Mouse (Mus musculus) skeletal muscle tissue, postnatal 0 days (tissue): Measurements from ENCODE around the gene Olfr64. TPM values are rescaled to one million over a fixed set of nuclear protein-coding genes. Genes with fewer than 3 reads are reported as not detected.

Experiments used
- polyA plus RNA-seq: library from polyadenylated mRNA; unstranded; fragments of >200 nt; fragmentation: Nextera tagmentation; extraction: Ambion mirVana; gene quantifications from 2 replicates; pipeline ENCODE4 v1.2.1, GENCODE M21; 2015

Gene Olfr64
- polyA plus RNA-seq = not detected in 2 replicates

DNA sequence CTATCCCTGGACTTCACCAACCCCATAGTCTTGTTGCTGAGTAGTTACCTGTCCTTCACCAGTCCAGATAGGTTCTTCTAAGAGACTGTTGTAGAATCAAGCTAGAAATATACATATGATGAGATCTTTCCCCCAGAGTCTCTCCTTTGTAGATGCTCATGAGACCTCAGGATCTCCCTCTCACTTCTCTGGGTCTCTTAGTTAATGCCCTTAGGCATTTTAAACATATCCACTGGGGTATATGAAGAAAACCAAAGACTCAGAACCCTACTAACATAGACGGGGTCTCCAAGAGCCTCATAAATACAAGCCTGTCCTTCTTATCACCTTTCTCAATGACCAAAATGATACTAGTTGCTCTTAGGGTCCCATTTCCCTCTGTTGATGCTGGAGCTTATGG lies at the start of gene Olfr64:
Gene Olfr64 (minus strand): TSS at position 101 of the 400 bp plus-strand sequence.

GRCm38 (mm10) chr7:103934264-103934663 lies 40.0 kb upstream of the Olfr64 start, which contains the start of gene Olfr632:
Olfr632 (plus strand) TSS chr7:103934347.

DNA sequence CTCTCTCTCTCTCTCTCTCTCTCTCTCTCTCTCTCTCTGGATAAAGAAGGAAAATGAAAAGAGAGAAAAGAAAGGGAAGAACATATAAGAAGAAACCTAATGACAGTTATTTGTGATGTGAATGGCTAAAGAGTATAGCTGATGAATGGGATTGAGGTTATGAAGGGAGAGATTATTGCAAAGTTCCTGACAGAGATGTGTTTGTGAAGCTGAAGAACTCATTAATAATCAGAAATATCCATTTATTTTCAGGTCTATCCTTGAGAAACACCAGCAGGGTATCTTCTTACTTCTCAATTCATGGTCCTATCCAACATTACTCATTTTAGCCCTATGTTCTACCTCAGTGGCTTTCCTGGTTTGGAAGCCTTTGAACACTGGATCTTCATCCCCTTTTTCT lies 34.2 kb upstream of the Olfr64 start, which contains the start of gene Olfr631:
Gene Olfr631 (plus strand): TSS at position 301 of the 400 bp plus-strand sequence.

DNA sequence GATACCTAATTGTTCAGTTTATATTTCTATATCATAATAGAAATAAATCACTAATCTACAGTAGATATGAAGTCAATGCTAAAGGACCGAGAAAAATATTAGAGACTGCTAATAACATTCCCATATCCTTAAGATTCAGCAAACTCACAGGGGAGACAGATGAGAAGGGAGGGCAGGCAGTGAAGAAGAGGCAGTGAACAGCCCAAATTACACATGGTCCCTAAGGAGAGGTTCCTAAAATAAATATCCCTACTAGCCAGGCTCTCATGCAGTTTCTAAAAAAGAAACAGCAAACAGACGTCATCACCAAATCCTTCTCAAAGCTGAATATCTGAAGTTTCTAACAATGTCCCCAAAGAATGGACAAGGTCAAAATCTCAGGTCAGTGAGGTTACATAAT lies 8.9 kb upstream of the Olfr64 start, which contains the start of gene Olfr65:
Gene Olfr65 (plus strand): TSS at position 301 of the 400 bp plus-strand sequence.

GRCm38 (mm10) chr7:103886152-103886551 lies 8.1 kb downstream of the Olfr64 start, which contains the start of gene Olfr66:
Olfr66 (minus strand) TSS chr7:103886252.

DNA sequence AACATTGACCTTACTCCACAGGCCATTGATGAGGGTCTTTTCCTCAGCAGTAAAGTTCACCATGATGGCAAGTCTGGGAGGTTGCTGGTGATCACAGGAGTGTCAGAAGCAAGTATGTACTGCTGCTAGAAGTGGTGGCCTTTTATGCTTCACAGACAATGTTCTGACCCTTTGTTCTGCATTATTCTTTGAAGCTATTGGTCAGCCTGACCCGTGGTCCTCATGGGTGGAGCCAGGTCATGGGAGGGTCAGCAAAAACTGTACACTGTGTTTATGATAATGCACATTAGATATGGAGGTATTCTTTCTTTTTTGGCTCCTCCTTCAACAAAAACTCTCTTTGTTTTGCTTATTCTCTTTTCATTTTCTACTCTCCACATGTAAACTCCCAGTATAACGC lies 41.2 kb downstream of the Olfr64 start, which contains the start of gene Hbb-y:
Gene Hbb-y (minus strand): TSS at position 127 of the 400 bp plus-strand sequence.

GRCm38 (mm10) chr7:103843034-103843433 lies 51.3 kb downstream of the Olfr64 start, which contains the start of gene Hbb-bh1:
Hbb-bh1 (minus strand) TSS chr7:103843164.

DNA sequence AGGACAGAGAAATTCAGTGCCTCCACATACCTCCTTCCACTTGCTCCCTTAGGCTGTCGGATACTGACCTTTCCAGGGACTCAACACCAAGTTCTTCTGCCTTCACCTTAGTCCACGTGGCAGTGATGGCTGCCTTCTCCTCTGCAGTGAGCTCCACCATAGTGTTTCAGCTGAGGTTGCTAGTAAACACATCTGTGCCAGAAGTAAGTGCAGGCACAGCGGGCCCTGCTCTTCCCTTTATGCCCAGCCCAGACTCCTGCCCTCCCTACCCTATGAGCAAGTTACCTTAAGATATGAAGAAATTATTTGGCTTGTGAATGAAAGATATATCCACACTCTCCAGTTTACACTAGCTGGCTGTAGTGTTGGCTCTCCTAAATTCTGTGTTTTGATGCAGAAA lies 54.0 kb downstream of the Olfr64 start, which contains the start of gene Hbb-bh2:
Gene Hbb-bh2 (minus strand): TSS at position 253 of the 400 bp plus-strand sequence.

Other genes starting within 250 kb of the Olfr64 start
- gene Olfr623, start 230.8 kb downstream of the Olfr64 start, polyA plus RNA-seq = not detected in 2 replicates
- gene Olfr624, start 223.3 kb downstream of the Olfr64 start, polyA plus RNA-seq = 0.03 and 0.06 TPM in 2 replicates
- gene Olfr625-ps1, start 211.8 kb downstream of the Olfr64 start, polyA plus RNA-seq = not detected in 2 replicates
- not detected in 2 replicates for gene Olfr243, start 179.8 kb downstream of the Olfr64 start, polyA plus RNA-seq
- not detected in 2 replicates for gene Olfr628, start 164.1 kb downstream of the Olfr64 start, polyA plus RNA-seq
- gene Olfr629, start 149.5 kb downstream of the Olfr64 start, polyA plus RNA-seq = not detected in 2 replicates
- not detected in 2 replicates for gene Olfr630, start 137.2 kb downstream of the Olfr64 start, polyA plus RNA-seq
- gene Olfr69, start 122.9 kb downstream of the Olfr64 start, polyA plus RNA-seq = not detected in 2 replicates
- gene Olfr68, start 114.8 kb downstream of the Olfr64 start, polyA plus RNA-seq = not detected in 2 replicates
- not detected in 2 replicates for gene Olfr67, start 102.7 kb downstream of the Olfr64 start, polyA plus RNA-seq
- gene Hbb-bt, start 80.5 kb downstream of the Olfr64 start, polyA plus RNA-seq = 421 and 497 TPM in 2 replicates
- gene Hbb-bs, start 66.4 kb downstream of the Olfr64 start, polyA plus RNA-seq = 1,956 and 2,204 TPM in 2 replicates
- gene Hbb-bh2, start 54.0 kb downstream of the Olfr64 start, polyA plus RNA-seq = not detected in 2 replicates
- gene Hbb-bh1, start 51.3 kb downstream of the Olfr64 start, polyA plus RNA-seq = not detected in 2 replicates
- not detected in 2 replicates for gene Hbb-y, start 41.3 kb downstream of the Olfr64 start, polyA plus RNA-seq
- not detected in 2 replicates for gene Olfr66, start 8.2 kb downstream of the Olfr64 start, polyA plus RNA-seq
- not detected in 2 replicates for gene Olfr65, start 9.0 kb upstream of the Olfr64 start, polyA plus RNA-seq
- not detected in 2 replicates for gene Olfr631, start 34.3 kb upstream of the Olfr64 start, polyA plus RNA-seq
- gene Olfr632, start 39.9 kb upstream of the Olfr64 start, polyA plus RNA-seq = not detected in 2 replicates
- not detected in 2 replicates for gene Olfr633, start 50.0 kb upstream of the Olfr64 start, polyA plus RNA-seq
- not detected in 2 replicates for gene Olfr635, start 76.7 kb upstream of the Olfr64 start, polyA plus RNA-seq
- gene Olfr638, start 104.3 kb upstream of the Olfr64 start, polyA plus RNA-seq = not detected in 2 replicates
- not detected in 2 replicates for gene Olfr639, start 122.8 kb upstream of the Olfr64 start, polyA plus RNA-seq
- not detected in 2 replicates for gene Olfr640, start 131.1 kb upstream of the Olfr64 start, polyA plus RNA-seq
- not detected in 2 replicates for gene Olfr641, start 141.0 kb upstream of the Olfr64 start, polyA plus RNA-seq
- gene Olfr642, start 158.2 kb upstream of the Olfr64 start, polyA plus RNA-seq = not detected in 2 replicates
- not detected in 2 replicates for gene 4930516K23Rik, start 167.0 kb upstream of the Olfr64 start, polyA plus RNA-seq
- not detected in 2 replicates for gene Olfr644, start 177.4 kb upstream of the Olfr64 start, polyA plus RNA-seq
- not detected in 2 replicates for gene Olfr645, start 191.0 kb upstream of the Olfr64 start, polyA plus RNA-seq
- gene Olfr646, start 210.4 kb upstream of the Olfr64 start, polyA plus RNA-seq = not detected in 2 replicates
- gene Ubqln5, start 235.3 kb upstream of the Olfr64 start, polyA plus RNA-seq = not detected in 2 replicates
- gene Olfr643, start 242.9 kb upstream of the Olfr64 start, polyA plus RNA-seq = not detected in 2 replicates
- not detected in 2 replicates for gene Ubqln3, start 248.8 kb upstream of the Olfr64 start, polyA plus RNA-seq